Mouse (Mus musculus) hindbrain, embryonic 11.5 days (tissue): ENCODE data around the gene Raet1d. TPM values are rescaled to one million over a fixed set of nuclear protein-coding genes. Genes with fewer than 3 reads are reported as not detected.
A peak's percentile ranks its signal among the peaks of the same experiment; 100 is the strongest.
"Not testable (repeated sequence)": the region's sequence is repeated elsewhere in the genome, so short reads cannot be mapped to it uniquely, and the experiment has no call there.

Source experiments
- ATAC-seq: fragments of 200-750 bp; cut with Nextera tagmentation; 2 replicates; pipeline ENCODE4 v1.8.0; 2017; ENCODE audit warnings: mild to moderate bottlenecking, moderate TSS enrichment, moderate library complexity; ENCODE audit not compliant: low FRiP score
- DNase-seq: peaks from one replicate; pipeline ENCODE4 v3.0.0-alpha.2; 2015; ENCODE audit warnings: low spot score
- H3K27ac ChIP-seq: fragments of 300-500 bp; sonication (generic); 2 replicates; pipeline ENCODE4 v1.5.1; 2014; ENCODE audit warnings: mild to moderate bottlenecking, low read depth, low read length
- H3K27me3 ChIP-seq: fragments of 300-500 bp; sonication (generic); 2 replicates; pipeline ENCODE4 v1.6.1; 2014; ENCODE audit warnings: mild to moderate bottlenecking, low read length, moderate library complexity, mixed read lengths; ENCODE audit not compliant: control insufficient read depth, insufficient read depth
- H3K36me3 ChIP-seq: fragments of 300-500 bp; sonication (generic); 2 replicates; pipeline ENCODE4 v1.6.1; 2014; ENCODE audit warnings: mild to moderate bottlenecking, low read length, moderate library complexity, mixed read lengths; ENCODE audit not compliant: control insufficient read depth, insufficient read depth
- H3K4me1 ChIP-seq: fragments of 300-500 bp; sonication (generic); replicated peaks from 2 replicates; pipeline ENCODE4 v1.6.1; 2014; ENCODE audit warnings: low read length, mixed read lengths; ENCODE audit not compliant: control insufficient read depth, insufficient read depth
- H3K4me2 ChIP-seq: fragments of 300-500 bp; sonication (generic); replicated peaks from 2 replicates; pipeline ENCODE4 v1.6.1; 2014; ENCODE audit warnings: mild to moderate bottlenecking, low read depth, low read length
- H3K4me3 ChIP-seq: fragments of 300-500 bp; sonication (generic); 2 replicates; pipeline ENCODE4 v1.5.1; 2014; ENCODE audit warnings: low read depth, low read length
- H3K9ac ChIP-seq: fragments of 300-500 bp; sonication (generic); 2 replicates; pipeline ENCODE4 v1.6.1; 2014; ENCODE audit warnings: low read depth, low read length
- H3K9me3 ChIP-seq: fragments of 300-500 bp; sonication (generic); 2 replicates; pipeline ENCODE4 v1.6.1; 2016; ENCODE audit warnings: low read length; ENCODE audit not compliant: control insufficient read depth
- WGBS: fragments of 180-500 bp; shearing (Covaris S2); extraction: QIAGEN DNeasy Blood & Tissue Kit; methylation state at CpG from one replicate; pipeline ENCODE4 v1.1.7; 2014; 5-methylcytosine and 5-hydroxymethylcytosine counted together
- polyA plus RNA-seq: library from polyadenylated mRNA; unstranded; fragments of >200 nt; fragmentation: Nextera tagmentation; extraction: Ambion mirVana; gene quantifications from 2 replicates; pipeline ENCODE4 v1.2.1, GENCODE M21; 2014

The Raet1d gene
- polyA plus RNA-seq, 1 experiment from 2014 or later, result 15.6 TPM

DNA sequence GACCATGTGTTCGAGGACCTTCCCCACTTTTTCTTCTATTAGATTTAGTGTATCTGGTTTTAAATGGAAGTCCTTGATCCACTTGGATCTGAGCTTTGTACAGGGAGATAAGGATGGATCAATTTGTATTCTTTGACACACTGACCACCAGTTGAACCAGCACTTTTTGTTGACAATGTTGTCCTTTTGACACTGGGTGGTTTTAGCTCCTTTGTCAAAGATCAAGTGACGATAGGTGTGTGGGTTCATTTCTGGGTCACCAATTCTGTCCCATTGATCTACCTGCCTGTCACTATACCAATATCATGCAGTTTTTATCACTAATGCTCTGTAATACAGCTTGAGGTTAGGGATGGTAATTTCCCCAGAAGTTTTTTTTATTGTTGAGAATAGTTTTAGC, 4.6 kb downstream of the Raet1d start:
- H3K4me2 ChIP-seq, H3K4me3 ChIP-seq, H3K9me3 ChIP-seq, H3K27me3 ChIP-seq, H3K27ac ChIP-seq, ATAC-seq, H3K9ac ChIP-seq, H3K4me1 ChIP-seq, H3K36me3 ChIP-seq, DNase-seq: not testable (repeated sequence)
- 87% methylated on average over 2 of the region's 2 CpGs for WGBS

DNA sequence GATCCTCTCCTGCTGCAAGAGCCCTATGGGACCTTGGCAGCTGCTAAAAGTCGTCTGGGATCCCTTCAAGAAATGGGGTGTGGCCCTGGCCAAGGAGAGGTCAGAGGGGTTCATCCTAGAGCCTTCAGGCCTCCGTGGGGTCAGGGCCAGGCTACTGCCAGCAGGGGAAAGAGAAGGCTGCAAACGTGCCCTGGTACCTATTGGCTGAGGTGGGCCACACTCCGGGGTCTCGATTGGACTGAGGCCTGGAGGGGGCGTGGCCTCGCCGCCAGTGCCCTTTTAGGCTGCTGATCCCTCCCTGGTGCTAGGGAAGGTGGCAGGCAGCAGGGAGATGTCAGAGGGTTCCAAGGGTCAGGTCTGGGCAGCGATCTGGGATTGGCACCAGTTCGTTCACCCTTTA, 20.9 kb downstream of the Raet1d start:
- H3K27ac ChIP-seq, H3K4me2 ChIP-seq, DNase-seq, H3K27me3 ChIP-seq, H3K4me3 ChIP-seq, H3K36me3 ChIP-seq, H3K4me1 ChIP-seq, H3K9ac ChIP-seq, H3K9me3 ChIP-seq: not testable (repeated sequence)
- WGBS, result 4% methylated on average over 5 of the region's 10 CpGs
- ATAC-seq, result peak; percentile 84

DNA sequence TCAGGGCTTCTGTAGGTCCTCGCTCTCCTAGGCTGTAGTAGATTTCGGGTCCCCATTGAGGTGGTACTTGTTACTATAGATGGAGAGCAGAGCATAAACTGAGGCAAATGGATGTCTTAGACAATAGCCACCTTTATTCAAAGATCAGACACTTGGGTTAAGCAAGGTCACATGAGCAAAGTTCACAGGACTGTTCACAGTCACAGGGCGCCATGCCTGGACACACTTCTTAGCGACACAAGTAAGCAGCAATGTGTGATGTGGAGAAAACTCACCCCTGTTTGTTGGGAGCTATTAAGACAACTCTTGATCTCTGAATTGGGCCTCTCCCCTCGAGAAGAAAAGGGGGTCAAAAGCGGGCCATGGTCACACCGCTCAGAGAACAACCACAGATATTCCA, 29.8 kb downstream of the Raet1d start:
- not testable (repeated sequence) for H3K4me1 ChIP-seq, ATAC-seq, H3K9me3 ChIP-seq, H3K4me2 ChIP-seq, DNase-seq, H3K9ac ChIP-seq, H3K27me3 ChIP-seq, H3K36me3 ChIP-seq, H3K4me3 ChIP-seq, H3K27ac ChIP-seq
- 90% methylated on average over 7 of the region's 7 CpGs for WGBS

DNA sequence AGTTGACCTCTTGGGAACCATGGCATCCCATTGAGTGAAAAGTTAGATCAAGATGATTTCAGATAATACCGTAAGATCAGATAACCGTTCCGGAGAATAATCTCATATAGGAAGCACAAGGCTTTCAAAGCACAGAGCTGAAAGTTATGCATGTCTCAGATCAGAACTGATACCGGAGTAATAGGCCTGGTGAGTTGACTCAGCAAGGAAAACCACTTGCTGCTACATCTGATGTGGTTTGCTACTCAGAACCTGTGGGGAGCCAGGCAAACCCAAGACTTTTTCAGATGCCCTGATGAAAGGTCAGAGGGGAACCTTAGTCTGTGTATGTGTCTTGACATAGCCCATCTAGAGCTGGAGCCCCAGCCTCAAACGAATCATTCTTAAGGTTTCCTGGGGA, 31.3 kb downstream of the Raet1d start:
- 95% methylated on average over 1 of the region's 5 CpGs for WGBS
- not testable (repeated sequence) for H3K27me3 ChIP-seq, H3K27ac ChIP-seq, H3K36me3 ChIP-seq, H3K4me1 ChIP-seq, H3K4me2 ChIP-seq, H3K9ac ChIP-seq, DNase-seq, H3K9me3 ChIP-seq, ATAC-seq, H3K4me3 ChIP-seq

DNA sequence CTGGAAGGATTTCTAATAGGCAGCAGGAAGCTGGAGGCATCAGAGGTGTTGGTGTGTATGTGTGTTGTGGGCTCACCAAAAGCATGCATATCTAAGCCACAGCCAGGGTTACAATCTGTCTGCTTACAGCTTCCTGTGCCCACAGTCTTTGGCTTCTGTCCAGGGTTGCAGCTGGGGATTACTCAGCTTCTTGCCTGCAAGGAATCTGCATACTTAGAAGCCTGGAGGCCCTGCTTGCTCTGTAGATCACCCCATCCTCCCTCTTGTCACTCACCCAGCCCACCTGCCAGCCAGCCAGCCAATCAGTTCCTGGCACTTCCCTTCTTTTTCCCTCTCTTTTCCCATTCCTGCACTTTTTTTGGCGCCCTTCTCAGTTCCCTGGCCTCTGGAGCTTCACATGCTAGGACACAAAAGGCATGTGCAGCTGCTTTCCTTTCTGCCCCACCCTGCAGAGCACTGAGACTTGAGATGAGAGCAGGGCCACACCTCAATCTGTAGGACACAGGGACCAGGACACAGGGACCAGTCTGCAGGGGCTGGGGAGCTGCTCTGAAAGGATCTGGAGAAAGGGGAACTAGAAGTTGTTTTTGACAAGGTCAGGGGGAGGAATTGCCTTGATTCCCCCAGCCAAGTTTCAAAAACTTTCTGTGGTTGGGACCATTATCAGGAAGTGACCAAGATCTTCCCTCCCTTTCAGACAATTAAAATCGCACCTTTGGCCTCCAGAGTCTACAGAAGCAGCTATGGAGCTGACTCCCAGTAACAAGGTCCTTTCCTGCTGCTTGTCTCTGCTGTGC, 32.9 kb downstream of the Raet1d start:
- no CpG with 5 or more reads among the region's 2 CpGs for WGBS
- not testable (repeated sequence) for ATAC-seq, H3K27me3 ChIP-seq, H3K4me3 ChIP-seq, H3K4me1 ChIP-seq, H3K4me2 ChIP-seq, H3K9me3 ChIP-seq, H3K36me3 ChIP-seq, H3K9ac ChIP-seq, DNase-seq, H3K27ac ChIP-seq

DNA sequence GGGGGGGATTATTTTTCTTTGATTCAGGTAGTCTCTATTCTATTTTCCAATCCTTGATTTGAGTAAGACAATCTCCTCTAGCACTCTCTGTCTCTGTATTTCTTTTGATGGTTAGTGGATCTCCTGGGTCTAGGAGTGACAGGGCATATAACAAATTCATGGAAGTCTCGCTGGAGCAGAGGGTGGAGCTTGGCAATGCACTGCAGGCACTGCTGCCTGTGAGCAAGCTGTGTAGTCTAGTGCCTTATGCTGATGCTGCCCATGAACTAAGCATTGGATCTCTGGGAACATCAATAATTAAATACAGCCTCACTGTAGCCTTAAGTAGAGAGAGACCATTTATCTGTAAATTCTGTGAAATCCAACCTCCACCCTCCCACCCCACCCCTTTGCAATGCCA, 36.3 kb downstream of the Raet1d start:
- ATAC-seq, H3K4me1 ChIP-seq, H3K36me3 ChIP-seq, DNase-seq, H3K27ac ChIP-seq, H3K4me3 ChIP-seq, H3K9ac ChIP-seq, H3K4me2 ChIP-seq, H3K9me3 ChIP-seq, H3K27me3 ChIP-seq: not testable (repeated sequence)
- 40% methylated on average over 1 of the region's 1 CpGs for WGBS

DNA sequence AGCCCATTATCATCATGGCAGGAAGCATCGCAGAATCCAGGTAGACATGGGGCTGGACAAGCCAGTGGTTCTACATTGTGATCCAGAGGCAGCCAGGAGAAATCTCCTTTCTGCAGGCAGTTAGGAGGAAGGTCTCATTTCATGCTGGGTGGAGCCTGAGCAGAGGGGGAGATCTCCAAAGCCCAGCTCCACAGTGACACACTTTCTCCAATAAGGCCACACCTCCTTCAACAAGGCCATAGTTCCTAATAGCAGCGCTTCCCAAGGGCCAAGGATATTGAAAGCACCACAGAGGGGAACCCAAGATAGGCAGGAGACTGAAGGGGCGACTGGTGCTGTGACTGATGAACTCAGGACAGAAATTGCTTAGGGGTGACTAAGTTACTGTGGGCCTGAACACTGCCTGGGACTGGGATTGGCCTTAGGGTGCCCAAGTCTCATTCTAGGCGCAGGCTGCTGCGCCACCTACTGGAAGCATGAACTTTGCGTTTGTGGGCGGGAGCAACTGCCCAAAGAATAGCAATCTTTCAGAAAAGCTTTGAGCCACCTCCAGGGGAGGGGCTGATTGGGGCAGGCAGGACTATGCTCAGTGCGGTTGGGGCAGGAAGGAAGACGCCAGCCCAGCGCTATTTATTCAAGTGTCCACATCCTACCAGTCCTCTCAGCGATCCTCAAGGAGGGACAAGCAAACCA, 42.0 kb downstream of the Raet1d start:
- peak; percentile 80 for DNase-seq
- H3K4me2 ChIP-seq, H3K4me1 ChIP-seq, H3K9me3 ChIP-seq, H3K27me3 ChIP-seq, H3K27ac ChIP-seq, H3K36me3 ChIP-seq, H3K4me3 ChIP-seq, H3K9ac ChIP-seq: not testable (repeated sequence)
- peak; percentile 72 for ATAC-seq
- WGBS, result 4% methylated on average over 9 of the region's 11 CpGs

DNA sequence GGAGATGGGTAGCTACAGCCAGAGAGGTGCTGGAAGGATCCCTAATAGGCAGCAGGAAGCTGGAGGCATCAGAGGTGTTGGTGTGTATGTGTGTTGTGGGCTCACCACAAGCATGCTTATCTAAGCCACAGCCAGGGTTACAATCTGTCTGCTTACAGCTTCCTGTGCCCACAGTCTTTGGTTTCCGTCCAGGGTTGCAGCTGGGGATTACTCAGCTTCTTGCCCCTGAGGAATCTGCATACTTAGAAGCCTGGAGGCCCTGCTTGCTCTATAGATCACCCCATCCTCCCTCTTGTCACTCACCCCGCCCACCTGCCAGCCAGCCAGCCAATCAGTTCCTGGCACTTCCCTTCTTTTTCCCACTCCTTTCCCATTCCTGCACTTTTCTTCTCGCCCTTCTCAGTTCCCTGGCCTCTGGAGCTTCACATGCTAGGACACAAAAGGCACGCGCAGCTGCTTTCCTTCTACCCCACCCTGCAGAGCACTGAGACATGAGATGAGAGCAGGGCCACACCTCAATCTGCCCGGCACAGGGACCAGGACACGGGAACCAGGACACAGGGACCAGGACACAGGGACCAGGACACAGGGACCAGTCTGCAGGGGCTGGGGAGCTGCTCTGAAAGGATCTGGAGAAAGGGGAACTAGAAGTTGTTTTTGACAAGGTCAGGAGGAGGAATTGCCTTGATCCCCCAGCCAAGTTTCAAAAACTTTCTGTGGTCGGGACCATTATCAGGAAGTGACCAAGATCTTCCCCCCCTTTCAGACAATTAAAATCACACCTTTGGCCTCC, 53.5 kb downstream of the Raet1d start:
- H3K9ac ChIP-seq, H3K27ac ChIP-seq, H3K9me3 ChIP-seq, H3K36me3 ChIP-seq, H3K4me3 ChIP-seq, H3K4me2 ChIP-seq, H3K4me1 ChIP-seq, H3K27me3 ChIP-seq: not testable (repeated sequence)
- ATAC-seq (peak; percentile 67; the same call in 1 of the 2 replicates), DNase-seq (peak; percentile 4)
- 14% methylated on average over 1 of the region's 8 CpGs for WGBS
